Mouse (Mus musculus) embryo, embryonic 11.5 days (tissue): ENCODE data around the gene Tjp3.
A peak's percentile ranks its signal among the peaks of the same experiment; 100 is the strongest.

ENCODE experiments used
- DNase-seq: peaks from one replicate; pipeline ENCODE4 v3.0.0-alpha.2; 2012; ENCODE audit warnings: low read depth, low spot score

The Tjp3 gene

DNA sequence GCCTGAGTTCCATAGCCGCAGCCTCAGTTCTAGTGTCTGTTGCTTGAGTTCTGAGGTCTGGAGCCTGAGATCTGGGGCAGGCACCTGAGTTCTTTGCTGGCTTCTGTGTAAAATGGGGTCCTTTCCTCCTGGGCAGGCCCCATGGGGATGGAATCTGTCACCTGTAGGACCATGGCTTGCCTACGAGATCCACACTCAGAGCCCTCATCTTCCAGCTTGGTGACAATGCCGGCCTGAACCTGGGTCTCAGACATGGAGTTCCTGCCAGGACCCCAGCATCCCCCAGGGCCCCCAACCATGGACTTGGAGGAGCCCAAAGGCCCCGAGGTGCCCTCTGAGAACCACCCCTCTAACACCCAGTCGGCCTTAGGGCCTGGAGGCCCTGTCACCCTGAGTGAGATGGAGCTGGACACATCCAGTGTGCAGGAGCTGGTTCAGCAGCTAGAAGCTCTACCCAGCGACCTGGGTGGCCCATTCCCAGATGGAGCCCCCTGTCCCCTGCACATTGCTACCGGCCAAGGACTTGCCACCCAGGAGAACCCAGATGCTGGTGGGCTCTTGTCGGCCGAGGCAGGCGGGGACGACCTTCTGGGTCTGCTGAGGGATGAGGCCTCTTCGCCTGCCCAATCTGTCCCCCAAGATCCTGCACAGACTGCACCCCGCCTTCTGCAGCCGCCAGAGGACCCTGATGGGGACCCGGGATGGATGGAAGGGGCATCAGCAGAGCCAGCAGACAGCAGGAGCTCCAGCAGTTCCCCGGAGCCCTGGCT is 22.6 kb downstream of the Tjp3 start:
- no peak for DNase-seq

DNA sequence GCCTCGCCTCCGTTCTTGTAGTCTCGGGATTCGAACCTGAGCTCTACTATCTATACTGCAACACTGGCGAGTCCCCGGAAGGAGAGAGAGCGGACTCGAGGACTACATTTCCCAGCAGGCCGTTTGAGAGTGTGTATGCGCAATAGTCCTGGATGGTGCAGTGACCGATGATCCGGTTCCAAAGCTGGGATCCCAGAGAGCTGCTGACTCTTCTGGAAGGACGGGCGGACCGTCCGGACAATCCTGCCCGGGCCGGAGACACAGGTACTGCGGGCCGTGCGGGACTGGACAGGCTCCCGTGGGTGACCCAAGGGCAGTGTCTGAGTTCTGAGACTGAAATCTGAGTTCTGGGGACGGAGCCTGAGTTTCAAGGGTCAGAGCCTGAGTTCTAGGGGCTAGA is 23.3 kb downstream of the Tjp3 start:
- DNase-seq = peak; percentile 66

DNA sequence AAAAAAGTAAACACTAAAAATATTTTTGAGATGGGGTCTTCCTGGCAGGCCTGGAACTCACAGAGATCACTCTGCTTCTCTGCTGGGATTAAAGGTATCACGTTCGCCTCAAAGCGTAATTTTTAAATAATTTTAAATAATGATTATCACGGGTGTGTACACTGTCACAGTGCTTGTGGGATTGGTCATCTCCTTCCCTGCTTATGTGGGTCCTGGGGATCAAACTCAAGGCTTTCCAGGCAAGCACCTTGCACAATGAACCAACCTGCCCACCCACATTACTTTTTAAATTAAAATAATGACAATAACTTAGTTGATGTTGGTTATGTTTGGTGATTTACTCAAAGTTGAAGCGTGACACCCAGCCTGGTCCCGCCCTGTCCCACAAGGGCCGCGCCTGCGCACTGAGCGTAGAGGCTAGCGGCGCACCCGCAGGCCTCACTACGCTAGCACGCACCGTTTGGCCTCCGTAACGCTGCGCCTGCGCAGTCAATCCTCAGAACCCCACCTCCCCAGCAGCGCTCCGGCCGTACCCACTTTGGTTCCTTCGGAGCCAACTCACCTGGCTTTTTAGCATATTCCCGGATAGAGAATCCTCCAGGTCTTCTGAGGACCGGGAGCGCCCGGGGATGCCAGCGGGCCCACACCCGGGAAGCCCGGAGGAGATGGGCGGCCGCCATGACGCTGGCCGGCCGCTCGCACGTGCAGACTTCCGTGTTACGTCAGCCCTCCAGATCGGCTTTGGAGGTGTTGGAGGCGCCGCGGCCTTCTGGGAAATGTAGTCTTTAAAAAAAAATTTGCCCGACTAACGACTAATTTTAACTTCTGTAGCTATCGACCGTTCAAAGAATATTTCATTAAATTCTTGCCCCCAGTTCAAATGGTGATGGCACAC is 24.9 kb downstream of the Tjp3 start, which contains the start of the genes Mrpl54 and Apba3:
Gene Mrpl54 (minus strand): TSS at position 724 of the 895 bp plus-strand sequence.
Gene Apba3 (plus strand): TSS at position 750 of the 895 bp plus-strand sequence.
- DNase-seq = peak; percentile 93

DNA sequence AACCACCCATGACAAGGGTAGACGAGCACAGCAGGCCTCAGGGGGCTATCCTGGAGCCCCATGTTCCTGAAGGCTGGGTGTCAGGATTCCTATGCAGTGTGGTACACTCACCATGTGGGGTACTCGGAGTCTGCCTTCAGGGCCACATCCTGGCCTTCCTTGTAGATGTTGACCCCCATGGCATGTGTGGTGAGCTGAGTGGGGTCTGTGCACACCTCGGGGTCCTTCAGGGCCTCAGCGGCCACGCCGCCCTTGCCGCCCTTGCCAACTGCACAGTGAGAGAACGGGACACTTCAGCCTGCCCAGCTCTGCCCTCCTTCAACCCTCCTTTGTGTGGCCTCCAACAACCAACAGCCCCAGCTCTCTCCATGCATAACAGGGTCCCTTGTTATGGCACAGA is 25.8 kb downstream of the Tjp3 start:
- DNase-seq = no peak

DNA sequence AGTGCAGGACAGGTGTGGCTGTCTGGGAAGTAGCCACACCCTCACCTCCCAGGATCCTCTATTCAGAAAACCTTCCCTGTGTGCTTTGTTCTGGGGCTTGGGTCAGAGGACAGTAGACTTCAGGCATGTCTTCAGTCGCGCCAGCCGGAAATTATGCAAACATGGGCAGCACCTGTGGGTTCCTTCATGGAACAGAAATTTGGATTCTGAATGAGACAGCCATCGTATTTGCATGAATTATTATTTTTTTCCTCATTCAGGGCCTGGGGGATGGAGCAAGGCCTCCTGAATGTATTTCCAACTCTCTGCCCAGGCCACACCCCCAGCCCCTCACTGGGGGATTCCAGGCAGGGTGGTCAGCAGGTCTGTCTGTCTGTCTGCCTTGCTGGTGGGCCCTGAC is 30.4 kb downstream of the Tjp3 start:
- DNase-seq = no peak

DNA sequence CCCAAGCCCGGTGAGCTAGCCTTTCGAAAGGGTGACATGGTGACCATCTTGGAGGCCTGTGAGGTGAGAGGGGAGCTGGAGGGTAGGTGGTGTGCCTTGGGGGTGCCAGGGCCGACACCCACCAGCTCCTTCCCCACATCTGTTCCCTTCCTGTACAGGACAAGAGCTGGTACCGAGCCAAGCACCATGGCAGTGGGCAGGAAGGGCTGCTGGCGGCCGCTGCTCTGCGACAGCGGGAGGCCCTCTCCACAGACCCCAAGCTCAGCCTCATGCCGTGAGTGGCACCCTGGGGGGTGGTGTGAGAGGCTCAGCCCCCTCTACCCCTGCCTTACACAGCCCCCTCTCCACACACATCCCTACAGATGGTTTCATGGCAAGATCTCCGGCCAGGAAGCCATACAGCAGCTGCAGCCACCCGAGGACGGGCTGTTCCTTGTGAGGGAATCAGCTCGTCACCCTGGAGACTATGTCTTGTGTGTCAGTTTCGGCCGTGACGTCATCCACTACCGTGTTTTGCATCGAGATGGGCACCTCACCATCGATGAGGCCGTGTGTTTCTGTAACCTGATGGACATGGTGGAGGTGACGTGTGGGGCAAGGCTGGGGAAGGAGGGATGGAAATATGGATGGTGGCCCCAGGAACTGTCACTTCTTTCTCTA is 32.0 kb downstream of the Tjp3 start:
- DNase-seq = no peak

DNA sequence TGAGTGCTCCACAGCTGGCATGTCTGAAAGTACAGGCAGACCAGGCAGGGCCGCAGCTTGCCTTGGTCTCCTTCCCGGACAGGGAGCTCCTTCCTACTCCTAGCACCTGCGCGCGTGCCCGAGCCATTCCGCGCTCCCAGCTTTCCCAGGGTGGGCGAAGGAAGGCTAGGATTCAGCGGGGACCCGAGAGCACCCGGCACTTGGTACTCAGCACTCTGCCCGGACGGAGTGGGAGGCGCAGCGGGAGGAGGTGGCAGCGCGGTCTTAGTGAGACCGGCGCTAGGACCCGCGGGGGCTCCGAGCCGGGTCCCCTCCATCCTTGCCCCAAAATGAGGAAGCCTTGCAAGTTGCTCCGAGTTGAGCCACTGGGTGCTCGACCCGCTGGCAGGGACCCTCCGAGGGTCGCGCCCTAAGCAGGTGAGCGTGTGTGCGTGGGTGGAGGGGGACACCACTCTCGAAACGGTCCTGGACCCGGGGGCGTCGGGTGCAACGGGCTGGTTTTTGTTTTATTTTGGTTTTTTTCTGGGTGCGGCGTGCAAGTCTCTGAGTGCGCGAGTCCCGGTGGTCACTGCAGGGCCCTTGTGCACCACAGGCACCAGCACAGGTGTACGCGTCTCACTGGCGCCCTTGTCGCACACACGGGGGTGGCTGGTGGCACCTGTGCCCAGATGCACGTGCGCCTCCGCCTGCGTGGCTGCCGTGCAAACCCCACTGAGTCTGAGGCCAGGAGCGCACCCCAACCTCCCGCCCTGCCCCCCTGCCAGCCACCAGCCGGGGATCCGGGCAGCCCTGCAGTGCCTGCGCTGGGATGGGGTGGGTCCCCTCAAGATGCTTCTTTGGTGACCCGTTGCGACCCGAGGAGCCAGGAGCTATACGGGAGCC is 34.0 kb downstream of the Tjp3 start:
- no peak for DNase-seq

DNA sequence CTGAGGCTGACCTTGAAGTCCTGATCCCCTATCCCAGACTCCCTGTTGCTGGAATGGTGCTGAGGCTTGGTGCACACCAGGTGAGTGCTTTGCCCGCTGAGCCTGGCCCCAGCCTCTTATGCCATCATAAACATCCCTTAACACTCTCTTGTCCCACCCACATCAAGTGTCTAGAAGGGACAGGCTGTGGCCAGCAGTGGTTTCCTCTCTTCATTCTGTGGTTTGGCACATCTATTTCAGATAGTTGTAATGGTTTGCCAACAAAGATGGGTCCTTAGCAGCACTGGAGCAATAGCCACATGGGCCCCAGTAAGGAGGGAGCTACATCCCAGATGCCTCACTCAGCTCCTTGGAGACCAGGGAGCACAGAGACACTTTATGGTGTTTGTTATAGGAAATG is 36.5 kb downstream of the Tjp3 start:
- DNase-seq = no peak

DNA sequence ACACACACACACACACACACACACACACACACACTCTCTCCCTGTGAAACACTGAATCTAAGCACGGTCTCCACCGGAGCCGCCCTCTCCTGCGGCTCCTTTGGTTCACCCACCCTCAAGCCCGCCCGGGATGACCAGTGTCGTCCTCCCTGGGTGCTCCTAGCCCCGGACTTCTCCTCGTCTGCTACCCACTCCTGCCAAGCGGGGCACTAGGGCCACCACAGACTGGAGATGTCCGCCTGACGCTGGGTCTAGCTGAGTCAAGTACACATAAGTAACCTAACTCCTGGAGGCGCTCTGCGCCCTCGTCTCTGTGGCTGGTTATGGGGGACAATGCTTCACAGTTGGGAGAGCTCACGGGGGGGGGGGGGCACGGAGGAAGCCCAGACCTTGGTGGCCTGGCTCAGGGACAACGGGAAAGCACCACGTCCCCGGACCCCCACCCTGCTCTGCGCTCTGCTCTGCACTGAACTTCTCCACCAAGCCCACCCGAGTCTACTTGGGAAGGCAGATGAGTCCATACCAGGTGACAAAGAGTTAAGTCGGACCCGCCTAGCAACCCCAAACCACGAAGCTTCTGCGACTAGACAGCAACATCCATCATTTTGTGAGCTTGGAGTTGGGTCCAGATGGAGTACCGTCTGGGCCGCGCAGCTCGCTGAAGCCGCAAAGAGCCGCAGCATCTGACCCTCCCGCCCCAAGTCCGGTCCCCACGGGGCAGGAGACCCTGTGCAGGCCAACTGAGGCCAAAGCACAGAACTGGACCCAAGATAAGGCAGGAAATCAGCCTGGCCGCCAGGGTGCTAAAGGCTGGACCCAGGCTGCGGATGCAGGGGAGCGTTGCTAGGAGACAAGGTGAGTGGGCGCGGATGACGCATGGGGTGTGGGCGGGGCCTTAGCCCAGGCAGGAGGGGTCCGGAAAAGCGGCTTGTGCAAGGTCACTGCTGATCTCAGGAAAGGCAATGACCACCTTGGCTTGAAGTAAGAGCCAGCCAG is 38.7 kb downstream of the Tjp3 start, which contains the start of gene Matk:
Gene Matk (plus strand): TSS at position 512 of the 996 bp plus-strand sequence.
- DNase-seq = no peak

DNA sequence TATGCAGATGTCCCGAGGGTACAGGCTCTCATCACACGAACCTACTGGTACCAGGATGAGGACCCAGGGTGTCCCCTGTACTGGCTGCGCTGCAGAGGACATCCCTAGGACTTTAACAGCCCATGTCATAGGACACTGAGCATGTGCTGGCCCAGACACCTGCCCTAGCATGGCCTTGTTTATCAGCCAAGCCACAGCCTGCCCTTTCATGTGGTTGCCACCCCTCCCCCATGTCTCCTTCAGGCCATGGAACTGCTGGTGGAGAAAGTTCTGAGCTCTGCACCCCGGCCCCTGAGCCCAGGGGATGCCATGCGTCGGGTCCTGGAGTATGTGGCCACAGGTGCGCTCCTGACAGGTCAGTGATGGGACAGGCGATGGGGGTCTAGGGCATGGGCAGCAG is 41.9 kb downstream of the Tjp3 start:
- DNase-seq = no peak

DNA sequence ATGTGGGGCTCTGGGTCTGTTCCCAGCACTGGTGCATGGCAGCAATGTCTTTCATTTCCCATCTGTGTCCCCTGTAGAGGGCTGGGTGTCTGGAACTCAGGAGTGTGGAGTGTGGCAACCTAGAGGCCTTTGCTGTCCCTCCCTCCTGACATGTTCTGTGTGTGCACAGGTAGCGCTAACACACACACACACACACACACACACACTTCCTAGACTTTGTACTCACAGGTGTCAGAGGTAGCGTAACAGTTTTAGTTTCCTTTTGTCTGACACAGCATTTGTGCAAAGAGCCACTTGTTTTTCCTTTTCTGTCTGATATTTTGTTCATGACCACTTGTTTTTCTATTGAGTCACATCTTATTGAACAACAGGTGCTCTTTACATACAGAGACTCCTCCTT is 43.6 kb downstream of the Tjp3 start:
- no peak for DNase-seq

DNA sequence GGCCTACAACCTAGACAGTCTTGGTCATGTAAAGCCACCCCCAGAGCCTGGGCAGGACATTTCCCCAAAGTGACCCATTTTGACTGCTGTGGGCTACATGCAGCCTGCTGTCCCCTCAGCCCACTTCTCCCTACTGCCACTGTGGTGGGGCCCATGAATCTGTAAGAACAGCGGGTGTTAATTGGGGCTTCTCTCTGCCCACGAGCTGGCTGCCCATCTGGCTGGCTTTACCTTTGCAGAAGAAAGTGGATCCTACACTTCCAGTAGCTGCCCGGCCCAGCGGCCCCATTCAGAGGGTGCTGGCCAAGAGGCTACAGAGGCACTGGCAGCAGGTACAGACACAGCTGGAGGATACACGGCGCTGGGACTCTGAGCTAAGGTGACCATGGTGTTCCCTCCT is 46.2 kb downstream of the Tjp3 start:
- DNase-seq = no peak

DNA sequence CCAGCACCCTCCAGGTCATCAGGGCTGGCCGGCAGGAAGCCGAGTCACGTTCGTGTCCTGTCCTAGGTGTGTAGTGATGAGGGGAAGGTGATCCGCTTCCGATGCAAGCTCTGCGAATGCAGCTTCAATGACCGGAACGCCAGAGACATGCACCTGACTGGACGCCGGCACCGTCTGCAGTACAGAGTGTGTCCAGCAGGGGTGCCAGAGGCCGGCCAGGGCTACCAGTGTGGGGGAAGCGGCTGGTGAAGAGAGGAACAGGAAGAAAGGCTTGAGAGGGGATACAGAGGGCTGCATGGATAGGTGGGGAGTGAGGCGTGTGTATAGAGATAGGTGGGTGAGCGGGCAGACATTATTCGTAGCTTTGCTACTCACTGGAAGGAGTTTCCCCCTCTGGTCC is 46.8 kb downstream of the Tjp3 start:
- DNase-seq = no peak

DNA sequence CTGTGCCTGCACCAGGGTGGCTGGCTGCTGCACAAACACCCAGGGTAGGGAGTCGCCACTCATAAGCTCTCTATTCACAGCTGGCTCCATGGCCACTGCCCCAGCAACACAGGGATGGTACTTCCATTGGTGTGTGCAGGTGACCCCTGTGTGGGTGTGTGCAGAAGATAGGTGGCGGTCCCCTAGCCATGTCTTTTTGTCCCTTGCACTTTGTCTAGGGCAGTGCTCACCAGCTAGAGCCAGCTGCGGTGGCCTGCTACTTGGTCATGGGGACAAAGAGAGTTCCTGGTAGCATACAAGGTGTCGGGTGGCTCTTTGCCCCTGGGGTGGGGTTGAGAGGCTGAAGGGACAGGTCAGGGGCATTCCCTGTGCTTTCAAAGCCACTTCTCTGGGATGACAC is 47.2 kb downstream of the Tjp3 start:
- no peak for DNase-seq

DNA sequence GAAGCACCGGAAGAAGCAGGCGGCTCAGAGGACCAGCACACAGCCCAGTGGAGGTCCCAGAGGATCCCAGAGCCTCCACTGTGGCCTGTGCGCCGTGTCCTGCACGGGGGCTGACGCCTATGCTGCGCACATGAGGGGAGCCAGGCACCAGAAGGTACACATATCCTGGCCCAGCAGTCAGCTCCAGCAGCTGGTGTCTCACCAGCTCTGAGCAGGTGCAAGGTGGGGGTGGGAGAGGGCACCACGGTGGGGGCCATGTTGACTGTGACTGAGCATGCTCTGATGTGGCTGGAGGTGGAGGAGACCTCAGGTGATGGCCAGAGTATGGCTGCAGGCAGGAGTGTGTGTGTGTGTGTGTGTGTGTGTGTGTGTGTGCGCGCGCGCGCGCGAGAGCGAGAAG is 49.4 kb downstream of the Tjp3 start:
- no peak for DNase-seq

DNA sequence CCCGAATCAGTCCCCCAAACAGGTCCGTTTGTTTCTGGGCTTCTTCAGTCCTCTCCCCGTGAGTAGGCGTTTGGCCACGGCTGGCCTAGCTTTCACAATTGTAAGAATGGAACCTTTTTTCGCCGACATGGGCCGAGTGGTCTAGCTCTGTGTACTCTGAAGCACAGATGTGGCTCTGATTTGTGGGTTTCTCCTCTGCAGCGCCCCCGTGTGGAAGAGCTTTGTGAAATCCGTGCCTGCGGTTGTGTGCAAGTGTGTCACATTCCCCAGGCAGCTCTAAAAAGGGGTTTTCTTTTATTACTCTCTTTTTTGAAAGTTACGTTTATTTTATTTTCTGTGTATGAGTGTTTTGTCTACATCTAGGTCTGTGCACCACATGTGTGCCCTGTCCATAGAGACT is 50.5 kb downstream of the Tjp3 start:
- peak; percentile 51 for DNase-seq

DNA sequence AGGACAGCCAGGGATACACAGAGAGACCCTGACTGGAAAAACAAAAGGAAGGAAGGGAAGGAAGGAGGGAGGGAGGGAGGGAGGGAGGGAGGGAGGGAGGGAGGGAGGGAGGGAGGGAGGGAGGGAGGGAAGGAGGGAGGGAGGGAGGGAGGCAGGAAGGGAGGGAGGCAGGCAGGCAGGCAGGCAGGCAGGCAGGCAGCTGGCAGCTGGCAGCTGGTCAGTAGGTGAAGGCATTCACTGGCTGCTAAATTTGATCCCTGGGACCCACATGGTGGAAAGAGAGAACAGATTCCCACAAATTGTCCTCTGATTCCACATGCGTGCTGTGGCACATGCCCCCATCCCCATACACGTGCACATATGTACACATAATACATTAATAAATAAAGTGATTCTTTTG is 52.8 kb downstream of the Tjp3 start:
- DNase-seq = no peak

DNA sequence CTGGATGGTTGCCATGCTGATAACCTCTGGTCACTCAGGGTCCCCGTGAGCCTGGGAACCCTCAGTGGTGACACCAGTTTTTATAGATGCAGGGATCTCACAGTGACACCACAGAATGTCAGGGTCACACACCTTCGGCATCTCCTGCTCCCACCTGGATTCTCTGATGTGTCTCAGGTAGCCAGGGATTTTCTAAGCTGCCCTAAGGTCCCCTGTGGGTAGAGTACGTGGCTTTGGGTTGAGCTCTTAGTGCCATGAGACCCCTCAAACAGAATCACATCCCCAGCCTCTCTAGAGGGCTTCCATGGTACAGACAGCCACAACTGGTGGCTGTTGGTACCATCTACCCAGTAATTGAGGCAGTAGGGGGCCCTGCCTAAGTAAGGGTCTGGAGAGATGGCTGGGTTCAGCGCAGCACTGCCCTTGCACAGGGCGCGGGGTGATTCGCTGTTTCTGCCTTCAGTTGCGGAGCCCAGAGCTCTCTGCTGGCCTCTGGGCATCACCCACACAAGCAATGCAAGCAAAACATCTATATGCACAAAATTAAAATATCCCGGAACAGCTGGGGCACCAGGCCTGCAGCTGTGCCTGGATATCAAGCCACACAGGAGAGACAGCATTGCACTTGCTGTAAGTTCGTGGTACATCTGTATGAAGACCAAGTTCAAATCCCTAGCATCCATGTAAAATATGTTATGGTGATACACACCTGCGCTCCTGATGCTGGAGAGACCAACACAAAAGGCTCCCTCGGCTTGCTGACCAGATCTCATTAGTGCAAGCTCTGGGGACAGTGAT is 54.7 kb downstream of the Tjp3 start:
- no peak for DNase-seq

DNA sequence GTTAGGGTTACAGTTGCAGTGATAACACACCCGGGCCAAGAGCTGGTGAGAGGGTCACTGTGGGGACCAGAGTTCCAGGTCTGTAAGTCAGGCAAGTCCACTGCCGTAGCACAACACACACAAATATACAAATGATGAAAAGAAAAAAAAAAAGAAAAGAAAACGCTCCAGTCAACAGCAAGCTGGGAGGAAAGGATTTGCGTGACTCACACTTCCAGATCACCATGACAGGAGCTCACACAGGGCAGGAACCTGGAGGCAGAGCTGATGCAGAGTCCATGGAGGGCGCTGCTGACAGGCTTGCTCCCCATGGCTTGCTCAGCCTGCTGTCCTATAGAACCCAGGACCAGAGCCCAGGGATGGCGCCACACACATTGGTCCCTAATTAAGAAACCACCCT is 57.2 kb downstream of the Tjp3 start:
- no peak for DNase-seq
